Mouse (Mus musculus) heart, embryonic 16.5 days (tissue): ENCODE data around the gene Mgat4d. TPM values are rescaled to one million over a fixed set of nuclear protein-coding genes. Genes with fewer than 3 reads are reported as not detected.

Experiments
- ATAC-seq: fragments of 200-750 bp; cut with Nextera tagmentation; replicated peaks from 2 replicates; pipeline ENCODE4 v1.8.0; 2017; ENCODE audit warnings: moderate number of reproducible peaks; ENCODE audit not compliant: insufficient read depth, low FRiP score; ENCODE audit errors: extremely low read depth
- H3K27ac ChIP-seq: fragments of 300-500 bp; sonication (generic); 2 replicates; pipeline ENCODE4 v1.5.1; 2014; ENCODE audit warnings: mild to moderate bottlenecking, low read length, control low read depth, moderate library complexity
- H3K27me3 ChIP-seq: fragments of 300-500 bp; sonication (generic); 2 replicates; pipeline ENCODE4 v1.6.1; 2014; ENCODE audit warnings: low read length, mixed read lengths; ENCODE audit not compliant: control insufficient read depth, insufficient read depth
- H3K36me3 ChIP-seq: fragments of 300-500 bp; sonication (generic); 2 replicates; pipeline ENCODE4 v1.6.1; 2014; ENCODE audit not compliant: control insufficient read depth, insufficient read depth
- H3K4me1 ChIP-seq: fragments of 300-500 bp; sonication (generic); 2 replicates; pipeline ENCODE4 v1.6.1; 2014; ENCODE audit warnings: low read length, mixed read lengths; ENCODE audit not compliant: control insufficient read depth, insufficient read depth
- H3K4me2 ChIP-seq: fragments of 300-500 bp; sonication (generic); 2 replicates; pipeline ENCODE4 v1.6.1; 2014; ENCODE audit warnings: low read depth, mild to moderate bottlenecking, control low read depth, low read length
- H3K4me3 ChIP-seq: fragments of 300-500 bp; sonication (generic); 2 replicates; pipeline ENCODE4 v1.5.1; 2014; ENCODE audit warnings: mild to moderate bottlenecking, control low read depth, low read length
- H3K9ac ChIP-seq: fragments of 300-500 bp; sonication (generic); 2 replicates; pipeline ENCODE4 v1.6.1; 2014; ENCODE audit warnings: low read length, control low read depth
- H3K9me3 ChIP-seq: fragments of 300-500 bp; sonication (generic); replicated peaks from 2 replicates; pipeline ENCODE4 v1.6.1; 2016; ENCODE audit warnings: low read length; ENCODE audit not compliant: control insufficient read depth
- WGBS: fragments of 180-500 bp; shearing (Covaris S2); extraction: QIAGEN DNeasy Blood & Tissue Kit; methylation state at CpG from one replicate; pipeline ENCODE4 v1.1.7; 2014; 5-methylcytosine and 5-hydroxymethylcytosine counted together
- polyA plus RNA-seq: library from polyadenylated mRNA; unstranded; fragments of >200 nt; fragmentation: Nextera tagmentation; extraction: Ambion mirVana; gene quantifications from 2 replicates; pipeline ENCODE4 v1.2.1, GENCODE M21; 2015

Gene Mgat4d
- polyA plus RNA-seq, 1 experiment from 2014 or later = not detected

DNA sequence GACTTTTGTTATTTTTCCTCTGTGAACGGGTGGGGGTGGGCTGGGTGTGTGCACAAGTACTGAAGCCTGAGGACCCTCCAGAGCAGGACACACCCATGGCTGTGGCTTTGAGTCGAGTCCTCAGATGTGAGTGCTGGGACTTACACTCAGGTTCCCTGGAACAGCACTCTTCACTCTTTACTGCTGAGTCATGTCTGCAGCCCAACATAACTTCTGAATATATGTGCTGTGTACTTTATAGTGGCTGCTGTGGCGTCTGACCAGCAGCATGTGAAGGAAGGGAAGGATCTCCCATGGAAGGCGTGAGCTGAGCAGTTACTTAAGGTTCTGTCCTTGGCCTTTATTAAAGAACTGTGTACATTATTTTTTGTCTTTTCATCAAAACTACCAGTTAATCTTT is 31.9 kb downstream of the Mgat4d start:
- no peaks in the 10 kb centered on the region for H3K36me3 ChIP-seq
- H3K4me3 ChIP-seq = no peak overlapping the region
- 49% methylated on average over 4 of the region's 4 CpGs for WGBS
- no peak for ATAC-seq
- no peak overlapping the region for H3K4me2 ChIP-seq
- H3K4me1 ChIP-seq = no peaks in the 10 kb centered on the region
- no peaks in the 10 kb centered on the region for H3K27me3 ChIP-seq
- H3K9me3 ChIP-seq = no peaks in the 10 kb centered on the region
- H3K27ac ChIP-seq = no peak overlapping the region
- no peak overlapping the region for H3K9ac ChIP-seq

DNA sequence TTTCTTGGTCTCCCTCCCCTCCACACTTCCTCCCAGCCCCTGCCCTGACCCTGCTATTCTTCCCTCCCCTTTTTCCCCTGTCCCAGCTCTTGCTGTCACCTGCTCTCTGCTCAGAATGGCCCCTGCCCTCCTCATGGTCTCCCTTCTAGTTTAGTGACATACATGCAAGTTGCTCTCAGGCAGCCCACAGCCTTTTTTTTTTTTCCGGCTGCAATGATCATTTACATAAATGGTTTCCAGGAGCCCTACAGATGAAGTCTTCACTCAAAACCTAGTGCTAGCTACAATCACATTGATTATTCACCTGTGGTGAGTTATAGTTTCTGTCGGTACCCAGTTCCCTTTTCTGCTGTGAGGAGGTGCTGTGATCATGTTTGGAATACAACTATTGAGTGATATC is 32.7 kb downstream of the Mgat4d start:
- no peak for ATAC-seq
- 73% methylated on average over 2 of the region's 2 CpGs for WGBS
- Histone ChIP-seq H3K4me2 (no peak overlapping the region), H3K4me3 (no peak overlapping the region), H3K27ac (no peak overlapping the region), H3K4me1 (no peaks in the 10 kb centered on the region), H3K9me3 (no peaks in the 10 kb centered on the region), H3K27me3 (no peaks in the 10 kb centered on the region), H3K36me3 (no peaks in the 10 kb centered on the region), H3K9ac (no peak overlapping the region)

- no peak overlapping the region for H3K4me2 ChIP-seq
- 23% methylated on average over 2 of the region's 2 CpGs for WGBS
- H3K36me3 ChIP-seq = no peaks in the 10 kb centered on the region
- H3K27me3 ChIP-seq = no peaks in the 10 kb centered on the region
- no peak overlapping the region for H3K27ac ChIP-seq
- no peak for ATAC-seq
- H3K9me3 ChIP-seq = no peaks in the 10 kb centered on the region
- no peak overlapping the region for H3K4me3 ChIP-seq
- no peaks in the 10 kb centered on the region for H3K4me1 ChIP-seq
- H3K9ac ChIP-seq = no peak overlapping the region
These were observed 34.6 kb downstream of the Mgat4d start for GRCm38 (mm10) chr8:83382850-83383249.

- no peaks in the 10 kb centered on the region for H3K36me3 ChIP-seq
- peaks cover 5% of the 10 kb centered on the region for H3K9me3 ChIP-seq
- 4% methylated on average over 41 of the region's 41 CpGs for WGBS
- H3K27me3 ChIP-seq = peaks cover 24% of the 10 kb centered on the region
- peak within 1 kb of the TSS; percentile 50 for H3K4me3 ChIP-seq
- peaks cover 3% of the 10 kb centered on the region; the same call in 1 of the 2 replicates for H3K4me1 ChIP-seq
- H3K27ac ChIP-seq = no peak within 1 kb of the TSS
- peak within 1 kb of the TSS; percentile 65 for H3K4me2 ChIP-seq
- no peak within 1 kb of the TSS for H3K9ac ChIP-seq
- ATAC-seq = no peak
These were observed 41.2 kb downstream of the Mgat4d start, which contains the start of gene Clgn for GRCm38 (mm10) chr8:83389316-83390005. TSS of gene Clgn (plus strand) at chr8:83389867.

GRCm38 (mm10) chr8:83390006-83390701 is 41.9 kb downstream of the Mgat4d start:
- H3K4me1 ChIP-seq = peaks cover 3% of the 10 kb centered on the region; the same call in 1 of the 2 replicates
- H3K4me2 ChIP-seq = peak overlapping the region; percentile 65
- H3K9me3 ChIP-seq = peaks cover 5% of the 10 kb centered on the region
- peak overlapping the region; percentile 50 for H3K4me3 ChIP-seq
- no peak overlapping the region for H3K9ac ChIP-seq
- H3K27me3 ChIP-seq = peaks cover 24% of the 10 kb centered on the region
- no peaks in the 10 kb centered on the region for H3K36me3 ChIP-seq
- ATAC-seq = no peak
- 4% methylated on average over 14 of the region's 14 CpGs for WGBS
- no peak overlapping the region for H3K27ac ChIP-seq

DNA sequence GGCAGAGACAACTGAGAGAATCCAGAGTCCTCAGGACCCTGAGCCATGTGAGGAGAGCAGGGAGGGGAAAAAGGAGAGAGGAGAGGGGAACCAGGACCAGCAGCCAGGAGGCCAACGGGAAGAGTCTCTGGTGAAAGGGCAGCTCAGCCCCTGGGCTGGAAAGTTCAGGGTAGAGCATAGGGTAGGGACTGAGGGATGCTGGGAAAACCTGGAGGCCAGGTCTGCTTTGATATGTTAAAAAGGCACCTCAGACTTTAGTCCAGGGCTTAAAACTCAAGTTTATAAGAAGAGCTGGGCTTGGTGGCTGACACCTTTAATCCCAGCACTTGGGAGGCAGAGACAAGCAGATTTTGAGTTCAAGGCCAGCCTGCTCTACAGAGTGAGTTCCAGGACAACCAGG is 44.2 kb downstream of the Mgat4d start:
- H3K27ac ChIP-seq = no peak overlapping the region
- WGBS = 50% methylated on average over 1 of the region's 1 CpGs
- ATAC-seq = no peak

GRCm38 (mm10) chr8:83394325-83394724 is 46.1 kb downstream of the Mgat4d start:
- H3K9me3 ChIP-seq = peaks cover 5% of the 10 kb centered on the region
- 83% methylated on average over 5 of the region's 5 CpGs for WGBS

More for the DNA sequence above, 44.2 kb downstream of the Mgat4d start:
- no peak overlapping the region for H3K9ac ChIP-seq
- no peaks in the 10 kb centered on the region for H3K36me3 ChIP-seq
- H3K9me3 ChIP-seq = peaks cover 5% of the 10 kb centered on the region
- H3K4me1 ChIP-seq = peaks cover 3% of the 10 kb centered on the region; the same call in 1 of the 2 replicates
- H3K4me3 ChIP-seq = no peak overlapping the region
- H3K27me3 ChIP-seq = peaks cover 24% of the 10 kb centered on the region
- H3K4me2 ChIP-seq = no peak overlapping the region

GRCm38 (mm10) chr8:83396680-83397079 is 48.4 kb downstream of the Mgat4d start:
- WGBS = 80% methylated on average over 6 of the region's 6 CpGs
- Histone ChIP-seq H3K9ac (no peak overlapping the region), H3K9me3 (peaks cover 5% of the 10 kb centered on the region), H3K27ac (no peak overlapping the region), H3K27me3 (no peaks in the 10 kb centered on the region), H3K4me2 (no peak overlapping the region), H3K4me3 (no peak overlapping the region), H3K4me1 (no peaks in the 10 kb centered on the region), H3K36me3 (no peaks in the 10 kb centered on the region)
- no peak for ATAC-seq

More at GRCm38 (mm10) chr8:83394325-83394724, 46.1 kb downstream of the Mgat4d start:
- no peaks in the 10 kb centered on the region for H3K36me3 ChIP-seq
- H3K4me2 ChIP-seq = no peak overlapping the region
- H3K9ac ChIP-seq = no peak overlapping the region
- no peak overlapping the region for H3K4me3 ChIP-seq
- no peak for ATAC-seq
- H3K27me3 ChIP-seq = peaks cover 17% of the 10 kb centered on the region
- no peak overlapping the region for H3K27ac ChIP-seq
- H3K4me1 ChIP-seq = peaks cover 3% of the 10 kb centered on the region; the same call in 1 of the 2 replicates

- 70% methylated on average over 4 of the region's 4 CpGs for WGBS
- ATAC-seq = no peak
These were observed 49.5 kb downstream of the Mgat4d start for GRCm38 (mm10) chr8:83397726-83398125.

More at GRCm38 (mm10) chr8:83397726-83398125, 49.5 kb downstream of the Mgat4d start:
- Histone ChIP-seq H3K27me3 (no peaks in the 10 kb centered on the region), H3K9me3 (peaks cover 5% of the 10 kb centered on the region), H3K4me3 (no peak overlapping the region), H3K36me3 (no peaks in the 10 kb centered on the region), H3K4me1 (no peaks in the 10 kb centered on the region), H3K9ac (no peak overlapping the region), H3K27ac (no peak overlapping the region), H3K4me2 (no peak overlapping the region)
